Mouse (Mus musculus): ENCODE results near the gene Mapk6. TPM values are rescaled to one million over a fixed set of nuclear protein-coding genes. Genes with fewer than 3 reads are reported as not detected.

The Mapk6 gene
- polyA plus RNA-seq, 1 experiment from 2014 or later: 177 TPM

DNA sequence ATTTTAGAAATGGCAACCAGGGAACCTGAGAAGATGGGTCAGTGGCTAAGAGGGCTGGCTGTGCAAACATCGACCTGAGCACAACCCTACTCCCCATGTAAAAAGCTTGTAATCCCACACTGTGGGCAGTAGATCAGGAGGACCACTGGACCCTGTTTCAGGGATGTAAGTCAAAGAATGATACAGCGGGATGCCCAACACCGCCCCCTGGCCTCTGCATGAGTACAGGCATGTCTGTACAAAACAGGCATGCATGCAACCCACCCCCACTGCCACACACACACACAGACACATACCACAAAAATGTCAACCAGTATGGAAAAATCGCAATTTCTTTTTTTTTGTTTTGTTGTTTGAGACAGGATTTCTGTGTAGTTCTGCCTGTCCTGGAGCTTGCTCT lies 10.7 kb downstream of the Mapk6 start:
- Histone ChIP-seq H3K27me3 (no peaks in the 10 kb centered on the region), H3K9me3 (no peaks in the 10 kb centered on the region), H3K27ac (replicated peaks) (no peak overlapping the region), H3K4me3 (no peak overlapping the region), H3K9ac (replicated peaks) (no peak overlapping the region), H3K4me2 (replicated peaks) (no peak overlapping the region), H3K36me3 (peaks cover 48% of the 10 kb centered on the region), H3K4me1 (peaks cover 25% of the 10 kb centered on the region)
- 96% methylated on average over 4 of the region's 4 CpGs for WGBS
- ATAC-seq (ENCODE audit: low FRiP score, low read depth): no peak

DNA sequence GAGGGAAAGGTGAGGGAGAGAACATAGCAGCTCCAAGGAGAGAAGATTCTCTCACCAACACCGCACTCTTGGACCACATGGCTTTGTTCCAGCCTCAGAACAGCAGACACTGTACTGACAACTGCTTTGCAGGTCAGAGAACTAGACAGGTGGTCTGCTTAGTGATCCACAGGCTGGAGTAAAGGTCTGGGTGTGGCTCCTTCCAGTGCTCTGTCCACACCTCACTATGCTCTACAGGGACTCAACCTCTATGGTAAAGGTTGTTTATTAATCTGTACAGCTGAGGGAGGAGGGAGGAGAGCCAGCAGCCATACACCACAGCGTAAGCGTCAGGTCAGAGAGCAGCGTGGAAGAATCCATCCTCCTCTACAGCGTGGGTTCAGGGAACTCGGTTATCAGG lies 13.8 kb downstream of the Mapk6 start:
- Histone ChIP-seq H3K4me2 (replicated peaks) (no peak overlapping the region), H3K9ac (replicated peaks) (no peak overlapping the region), H3K36me3 (peaks cover 76% of the 10 kb centered on the region), H3K27ac (replicated peaks) (no peak overlapping the region), H3K4me1 (peaks cover 5% of the 10 kb centered on the region; the same call in 1 of the 2 replicates), H3K4me3 (no peak overlapping the region), H3K27me3 (no peaks in the 10 kb centered on the region), H3K9me3 (no peaks in the 10 kb centered on the region)
- ATAC-seq (ENCODE audit: low FRiP score, low read depth): no peak
- WGBS: 93% methylated on average over 6 of the region's 6 CpGs

DNA sequence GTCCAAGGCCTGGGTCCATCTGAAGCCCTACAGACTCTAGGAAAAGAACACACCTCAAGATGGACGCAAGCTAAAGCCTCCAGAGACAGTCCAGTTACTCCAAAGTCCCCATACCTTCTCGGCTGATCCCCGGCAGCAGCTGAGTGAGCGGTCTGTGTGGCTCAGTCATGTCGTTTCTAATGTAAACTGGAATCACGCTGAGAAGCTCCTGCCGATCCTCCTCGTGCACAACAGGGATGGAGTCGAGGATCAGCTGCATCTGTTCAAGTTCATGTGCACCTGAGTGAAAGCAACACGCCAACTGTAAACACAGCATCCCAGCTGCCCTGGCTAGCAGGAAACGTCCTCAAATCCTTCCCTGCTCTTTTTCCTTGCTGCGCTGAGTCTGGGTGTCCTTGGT lies 16.6 kb downstream of the Mapk6 start:
- Histone ChIP-seq H3K4me2 (replicated peaks) (no peak overlapping the region), H3K4me1 (no peaks in the 10 kb centered on the region; the same call in 1 of the 2 replicates), H3K9ac (replicated peaks) (no peak overlapping the region), H3K27me3 (no peaks in the 10 kb centered on the region), H3K27ac (replicated peaks) (no peak overlapping the region), H3K36me3 (peaks cover 94% of the 10 kb centered on the region), H3K9me3 (no peaks in the 10 kb centered on the region), H3K4me3 (no peak overlapping the region)
- ATAC-seq (ENCODE audit: low FRiP score, low read depth): no peak
- 85% methylated on average over 12 of the region's 12 CpGs for WGBS

- H3K9ac ChIP-seq (replicated peaks): no peak overlapping the region
- H3K9me3 ChIP-seq: no peaks in the 10 kb centered on the region
- WGBS: 85% methylated on average over 9 of the region's 9 CpGs
- H3K27me3 ChIP-seq: no peaks in the 10 kb centered on the region
- no peak overlapping the region for H3K4me3 ChIP-seq
- H3K4me2 ChIP-seq (replicated peaks): no peak overlapping the region
- no peaks in the 10 kb centered on the region for H3K4me1 ChIP-seq
- no peak for ATAC-seq (ENCODE audit: low FRiP score, low read depth)
- peaks cover 43% of the 10 kb centered on the region for H3K36me3 ChIP-seq
- peak overlapping the region; percentile 25; the same call in 1 of the 2 replicates for H3K27ac ChIP-seq (replicated peaks)
Measured at GRCm38 (mm10) chr9:75385218-75385974, 24.4 kb downstream of the Mapk6 start.

GRCm38 (mm10) chr9:75384337-75384962 lies 25.4 kb downstream of the Mapk6 start:
- 81% methylated on average over 3 of the region's 3 CpGs for WGBS
- ATAC-seq (ENCODE audit: low FRiP score, low read depth): no peak
- no peaks in the 10 kb centered on the region for H3K27me3 ChIP-seq
- no peak overlapping the region for H3K4me3 ChIP-seq
- H3K27ac ChIP-seq (replicated peaks): no peak overlapping the region
- no peaks in the 10 kb centered on the region for H3K9me3 ChIP-seq
- no peak overlapping the region for H3K4me2 ChIP-seq (replicated peaks)
- H3K4me1 ChIP-seq: no peaks in the 10 kb centered on the region
- peaks cover 35% of the 10 kb centered on the region for H3K36me3 ChIP-seq
- no peak overlapping the region for H3K9ac ChIP-seq (replicated peaks)

DNA sequence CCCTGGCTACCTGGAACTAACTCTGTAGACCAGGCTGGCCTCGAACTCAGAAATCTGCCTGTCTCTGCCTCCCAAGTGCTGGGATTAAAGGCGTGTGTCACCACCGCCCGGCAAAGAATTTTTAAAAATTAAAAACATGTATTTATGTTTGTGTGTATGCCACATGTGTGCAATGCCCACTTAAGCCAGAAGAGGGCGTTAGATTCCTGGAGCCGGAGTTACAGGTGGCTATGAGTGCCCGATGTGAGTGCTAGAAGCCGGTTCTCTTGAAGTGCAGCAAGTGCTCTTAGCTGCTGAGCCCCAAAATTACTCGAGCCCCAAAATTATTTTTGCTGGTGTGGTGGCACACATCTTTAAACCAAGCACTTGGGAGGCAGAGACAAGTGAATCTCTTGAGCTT lies 26.0 kb downstream of the Mapk6 start:
- no peaks in the 10 kb centered on the region for H3K27me3 ChIP-seq
- WGBS: 86% methylated on average over 9 of the region's 9 CpGs
- peaks cover 28% of the 10 kb centered on the region for H3K36me3 ChIP-seq
- H3K4me2 ChIP-seq (replicated peaks): no peak overlapping the region
- ATAC-seq (ENCODE audit: low FRiP score, low read depth): no peak
- no peaks in the 10 kb centered on the region for H3K9me3 ChIP-seq
- H3K9ac ChIP-seq (replicated peaks): no peak overlapping the region
- no peak overlapping the region for H3K27ac ChIP-seq (replicated peaks)
- no peak overlapping the region for H3K4me3 ChIP-seq
- no peaks in the 10 kb centered on the region for H3K4me1 ChIP-seq

DNA sequence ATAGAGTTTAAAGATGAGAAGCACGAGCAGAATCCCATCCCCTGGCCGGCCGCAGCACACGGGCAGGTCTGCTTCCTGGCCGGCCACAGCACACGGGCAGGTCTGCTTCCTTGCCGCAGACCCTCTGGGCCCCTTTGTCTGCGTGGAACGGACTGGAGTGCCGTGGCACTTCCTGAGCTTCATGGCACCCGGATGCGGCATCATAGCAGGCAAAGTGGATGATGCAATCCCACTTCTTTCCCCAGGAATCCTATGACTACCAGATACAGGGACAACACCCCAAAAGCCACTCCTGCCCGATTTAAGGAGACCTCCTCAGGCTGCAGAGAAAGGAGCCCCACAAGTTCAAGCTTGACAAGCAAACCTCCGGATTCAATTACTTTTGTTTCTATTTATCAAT lies 27.0 kb downstream of the Mapk6 start:
- no peak for ATAC-seq (ENCODE audit: low FRiP score, low read depth)
- Histone ChIP-seq H3K9ac (replicated peaks) (no peak overlapping the region), H3K4me2 (replicated peaks) (no peak overlapping the region), H3K36me3 (peaks cover 22% of the 10 kb centered on the region), H3K9me3 (no peaks in the 10 kb centered on the region), H3K4me3 (no peak overlapping the region), H3K27me3 (no peaks in the 10 kb centered on the region), H3K27ac (replicated peaks) (no peak overlapping the region), H3K4me1 (no peaks in the 10 kb centered on the region)
- 87% methylated on average over 14 of the region's 14 CpGs for WGBS

GRCm38 (mm10) chr9:75378774-75379173 lies 31.0 kb downstream of the Mapk6 start:
- Histone ChIP-seq H3K36me3 (no peaks in the 10 kb centered on the region), H3K4me1 (no peaks in the 10 kb centered on the region), H3K27ac (replicated peaks) (no peak overlapping the region), H3K4me3 (no peak overlapping the region), H3K9me3 (no peaks in the 10 kb centered on the region), H3K4me2 (replicated peaks) (no peak overlapping the region), H3K27me3 (no peaks in the 10 kb centered on the region), H3K9ac (replicated peaks) (no peak overlapping the region)
- ATAC-seq (ENCODE audit: low FRiP score, low read depth): no peak
- 92% methylated on average over 2 of the region's 2 CpGs for WGBS

DNA sequence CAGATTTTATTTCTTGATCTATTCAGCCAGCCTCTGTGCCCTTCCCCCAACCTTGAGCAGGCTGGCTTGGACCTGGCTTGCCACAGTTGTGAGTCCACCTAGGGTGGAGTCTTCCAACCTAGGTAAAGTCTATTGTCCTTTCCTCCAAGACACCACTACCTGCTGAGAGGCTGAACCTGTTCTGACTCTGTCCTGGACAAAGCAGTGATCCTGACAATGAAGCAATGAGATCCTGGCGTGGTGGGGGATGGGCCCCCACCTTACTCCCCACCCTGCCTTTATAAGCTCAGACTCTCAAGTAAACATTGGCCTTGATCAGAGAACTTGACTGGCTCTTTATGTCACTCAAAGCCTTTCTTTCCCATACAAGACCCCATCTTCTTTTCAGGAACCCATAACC lies 33.4 kb downstream of the Mapk6 start:
- no peaks in the 10 kb centered on the region for H3K9me3 ChIP-seq
- H3K27me3 ChIP-seq: no peaks in the 10 kb centered on the region
- no peaks in the 10 kb centered on the region for H3K36me3 ChIP-seq
- 60% methylated on average over 1 of the region's 1 CpGs for WGBS
- no peak overlapping the region for H3K4me3 ChIP-seq
- no peaks in the 10 kb centered on the region for H3K4me1 ChIP-seq
- no peak for ATAC-seq (ENCODE audit: low FRiP score, low read depth)
- H3K27ac ChIP-seq (replicated peaks): no peak overlapping the region
- no peak overlapping the region for H3K9ac ChIP-seq (replicated peaks)
- H3K4me2 ChIP-seq (replicated peaks): no peak overlapping the region

GRCm38 (mm10) chr9:75375606-75376005 lies 34.2 kb downstream of the Mapk6 start:
- H3K9ac ChIP-seq (replicated peaks): no peak overlapping the region
- no peak for ATAC-seq (ENCODE audit: low FRiP score, low read depth)
- H3K4me3 ChIP-seq: no peak overlapping the region
- no peak overlapping the region for H3K4me2 ChIP-seq (replicated peaks)
- no peaks in the 10 kb centered on the region for H3K4me1 ChIP-seq
- H3K9me3 ChIP-seq: no peaks in the 10 kb centered on the region
- no peaks in the 10 kb centered on the region for H3K27me3 ChIP-seq
- no peak overlapping the region for H3K27ac ChIP-seq (replicated peaks)
- H3K36me3 ChIP-seq: no peaks in the 10 kb centered on the region
- whole genome bisulfite sequencing: 95% methylated on average over 9 of the region's 9 CpGs

DNA sequence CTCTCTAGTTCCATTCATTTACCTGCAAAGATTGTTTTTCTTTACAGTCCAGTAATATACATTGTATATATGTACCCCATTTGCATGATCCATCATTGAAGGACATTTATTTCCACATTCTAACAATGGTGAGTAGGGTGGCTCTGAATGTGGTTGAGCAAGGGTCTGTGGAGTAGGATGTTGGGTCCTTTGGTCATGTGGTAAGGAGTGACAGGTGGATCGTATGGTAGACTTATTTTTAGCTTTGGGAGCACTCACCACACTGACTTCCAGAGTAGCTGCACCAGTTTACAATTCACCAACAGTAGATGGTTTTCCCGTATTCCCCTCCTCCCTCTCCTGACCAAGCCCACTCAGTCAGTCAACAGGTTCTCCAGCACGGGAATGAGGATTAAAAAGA lies 41.0 kb downstream of the Mapk6 start:
- Histone ChIP-seq H3K36me3 (no peaks in the 10 kb centered on the region), H3K9me3 (0 out of 2 replicates have a peak, but pooled peaks cover 5% of the 10 kb centered on the region), H3K4me3 (no peak overlapping the region), H3K27me3 (no peaks in the 10 kb centered on the region), H3K4me1 (no peaks in the 10 kb centered on the region), H3K9ac (replicated peaks) (no peak overlapping the region), H3K27ac (replicated peaks) (no peak overlapping the region), H3K4me2 (replicated peaks) (no peak overlapping the region)
- ATAC-seq (ENCODE audit: low FRiP score, low read depth): no peak
- WGBS: 82% methylated on average over 3 of the region's 3 CpGs

DNA sequence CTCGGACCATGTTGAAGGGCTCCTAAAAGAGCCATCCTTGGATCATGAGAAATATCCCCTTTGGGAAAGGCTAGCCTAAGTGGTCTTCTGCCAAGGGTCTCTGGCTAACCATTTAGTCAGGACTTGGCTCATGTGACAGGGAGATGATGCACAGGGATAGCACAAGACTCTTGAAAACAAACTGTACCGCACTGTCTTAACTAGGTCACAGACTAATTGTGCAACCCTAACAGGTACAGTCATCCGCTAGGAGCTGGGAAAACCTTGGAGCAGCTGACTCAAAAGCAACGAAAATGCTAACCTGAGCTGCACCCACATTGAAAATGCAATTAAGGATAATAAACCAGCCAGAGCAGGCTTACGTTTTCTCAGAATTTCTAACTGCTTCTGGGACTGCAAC lies 43.6 kb downstream of the Mapk6 start:
- WGBS: 78% methylated on average over 5 of the region's 5 CpGs
- Histone ChIP-seq H3K4me3 (no peak overlapping the region), H3K9me3 (0 out of 2 replicates have a peak, but pooled peaks cover 5% of the 10 kb centered on the region), H3K36me3 (no peaks in the 10 kb centered on the region), H3K27me3 (no peaks in the 10 kb centered on the region), H3K4me2 (replicated peaks) (no peak overlapping the region), H3K27ac (replicated peaks) (no peak overlapping the region), H3K4me1 (no peaks in the 10 kb centered on the region), H3K9ac (replicated peaks) (no peak overlapping the region)
- ATAC-seq (ENCODE audit: low FRiP score, low read depth): no peak

Data from midbrain, embryonic 12.5 days (tissue).